Mouse (Mus musculus): ENCODE data around the gene Cd72.

The Cd72 gene

GRCm38 (mm10) chr4:43478906-43479832 lies 24.7 kb upstream of the Cd72 start:
- in situ Hi-C loops (cut with MboI) = no loop called here

GRCm38 (mm10) chr4:43478534-43478858 lies 24.1 kb upstream of the Cd72 start:
- in situ Hi-C loops (cut with MboI) = no loop called here

GRCm38 (mm10) chr4:43477857-43478533 lies 23.6 kb upstream of the Cd72 start:
- in situ Hi-C loops (cut with MboI) = no loop called here

- in situ Hi-C loops (cut with MboI) = no loop called here
Measured at GRCm38 (mm10) chr4:43476604-43477003, 22.2 kb upstream of the Cd72 start.

- in situ Hi-C loops (cut with MboI) = no loop called here
Measured at GRCm38 (mm10) chr4:43473636-43474035, 19.2 kb upstream of the Cd72 start.

- in situ Hi-C loops (cut with MboI) = no loop called here
Measured at GRCm38 (mm10) chr4:43470301-43470700, 15.9 kb upstream of the Cd72 start.

GRCm38 (mm10) chr4:43466872-43467271 lies 12.4 kb upstream of the Cd72 start:
- in situ Hi-C loops (cut with MboI) = no loop called here

GRCm38 (mm10) chr4:43465935-43466334 lies 11.5 kb upstream of the Cd72 start:
- in situ Hi-C loops (cut with MboI) = no loop called here

- in situ Hi-C loops (cut with MboI) = no loop called here
Measured at GRCm38 (mm10) chr4:43463102-43463501, 8.7 kb upstream of the Cd72 start.

GRCm38 (mm10) chr4:43457124-43457523 lies 2.7 kb upstream of the Cd72 start:
- in situ Hi-C loops (cut with MboI) = no loop called here

GRCm38 (mm10) chr4:43456470-43456869 lies 2.0 kb upstream of the Cd72 start:
- in situ Hi-C loops (cut with MboI) = no loop called here

- in situ Hi-C loops (cut with MboI) = no loop called here
Measured at GRCm38 (mm10) chr4:43453413-43453812, 1.0 kb downstream of the Cd72 start.

GRCm38 (mm10) chr4:43452315-43452714 lies 2.1 kb downstream of the Cd72 start:
- in situ Hi-C loops (cut with MboI) = no loop called here

- in situ Hi-C loops (cut with MboI) = loop anchor here (25.0 kb wide), 1 partner anchor 114 kb away; the partner anchor contains the start of genes Creb3 and Tln1
Measured at GRCm38 (mm10) chr4:43448554-43448953, 5.9 kb downstream of the Cd72 start.

- in situ Hi-C loops (cut with MboI) = loop anchor here (25.0 kb wide), 1 partner anchor 115 kb away; the partner anchor contains the start of genes Creb3 and Tln1
Measured at GRCm38 (mm10) chr4:43447251-43447650, 7.2 kb downstream of the Cd72 start.

GRCm38 (mm10) chr4:43443511-43443910 lies 10.9 kb downstream of the Cd72 start:
- in situ Hi-C loops (cut with MboI) = loop anchor here (5.0 to 25.0 kb wide), 2 partner anchors 39 to 119 kb away; partner anchors contain the start of genes Creb3, Sit1 and Tln1

GRCm38 (mm10) chr4:43442456-43443361 lies 11.7 kb downstream of the Cd72 start:
- in situ Hi-C loops (cut with MboI) = loop anchor here (5.0 to 25.0 kb wide), 2 partner anchors 40 to 120 kb away; partner anchors contain the start of genes Creb3, Sit1 and Tln1

GRCm38 (mm10) chr4:43442044-43442443 lies 12.4 kb downstream of the Cd72 start:
- in situ Hi-C loops (cut with MboI) = loop anchor here (5.0 to 25.0 kb wide), 2 partner anchors 40 to 120 kb away; partner anchors contain the start of genes Creb3, Sit1 and Tln1

GRCm38 (mm10) chr4:43441639-43442038 lies 12.8 kb downstream of the Cd72 start, which contains the start of gene Tesk1:
Gene Tesk1, plus strand, starts transcription at chr4:43441939.
- in situ Hi-C loops (cut with MboI) = loop anchor here (5.0 to 25.0 kb wide), 2 partner anchors 41 to 121 kb away; partner anchors contain the start of genes Creb3, Sit1 and Tln1

GRCm38 (mm10) chr4:43432832-43433231 lies 21.6 kb downstream of the Cd72 start:
- in situ Hi-C loops (cut with MboI) = loop anchor here (25.0 kb wide), 1 partner anchor 129 kb away; the partner anchor contains the start of genes Creb3 and Tln1

- in situ Hi-C loops (cut with MboI) = loop anchor here (25.0 kb wide), 1 partner anchor 131 kb away; the partner anchor contains the start of genes Creb3 and Tln1
Measured at GRCm38 (mm10) chr4:43431690-43432089, 22.7 kb downstream of the Cd72 start.
